Mouse (Mus musculus): Measurements from ENCODE around the gene Tex2. TPM values are rescaled to one million over a fixed set of nuclear protein-coding genes. Genes with fewer than 3 reads are reported as not detected.

The Tex2 gene
- polyA plus RNA-seq, 1 experiment from 2014 or later: 16.0 TPM

DNA sequence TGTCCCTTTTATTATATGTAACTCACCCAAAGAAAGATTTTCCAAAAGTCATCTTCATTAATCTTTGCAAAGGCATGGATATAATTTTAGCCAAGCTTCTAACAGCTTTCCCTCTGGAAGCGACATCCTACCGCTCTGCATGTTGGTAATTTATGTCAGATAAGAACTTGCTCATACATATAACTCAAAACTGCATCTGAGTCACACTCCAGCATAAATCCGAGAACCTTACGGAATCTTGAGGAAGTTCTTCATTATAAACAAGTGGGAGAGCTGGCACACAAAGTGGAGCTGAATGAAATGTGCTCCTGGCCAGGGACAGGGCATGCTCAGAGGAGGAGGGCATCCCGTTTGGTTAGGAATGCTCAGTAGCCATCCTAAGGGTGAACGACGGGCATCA lies 53.5 kb downstream of the Tex2 start:
- no peak for DNase-seq (ENCODE audit: low read depth, low spot score)
- in situ Hi-C loops (cut with MboI; ENCODE audit: low pct_unique_long_range_greater_than_20kb): loop anchor here (5.0 kb wide), 1 partner anchor 68 kb away; no protein-coding TSS in a partner anchor
- ATAC-seq: no peak
- TF ChIP-seq CTCF (IDR thresholded peaks at IDR 0.05): no peak
- no peaks in the 10 kb centered on the region for H3K27me3 ChIP-seq
- CTCF ChIA-PET: interaction anchor here (0.8 to 1.8 kb wide), 3 partner anchors 20 to 50 kb away, joined by 3 to 4 read pairs (median 4); no protein-coding TSS in a partner anchor
- POLR2A ChIA-PET: no interaction called here

DNA sequence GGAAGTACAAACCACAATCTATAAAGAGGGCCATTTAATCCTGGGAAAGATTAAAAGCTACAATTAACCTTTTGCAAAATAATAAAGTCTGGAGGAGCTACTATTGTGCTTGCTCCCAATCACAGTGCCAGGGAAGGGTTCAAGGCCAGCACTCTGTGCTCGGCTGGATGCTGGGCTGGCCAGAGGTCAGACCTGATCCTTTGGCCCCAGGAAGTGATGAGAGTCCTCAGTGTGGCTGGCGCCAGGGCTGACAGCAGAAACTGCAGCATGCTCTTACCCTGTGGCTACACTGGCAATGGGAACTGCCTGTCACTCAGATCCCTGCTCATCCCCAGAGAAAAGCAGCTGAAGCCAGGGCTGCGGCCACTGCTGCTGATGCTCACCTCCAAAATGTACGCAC lies 55.2 kb downstream of the Tex2 start:
- ATAC-seq (no peak), DNase-seq (ENCODE audit: low read depth, low spot score) (no peak)
- CTCF ChIA-PET: no interaction called here
- no peaks in the 10 kb centered on the region for H3K27me3 ChIP-seq
- TF ChIP-seq CTCF (IDR thresholded peaks at IDR 0.05): no peak
- POLR2A ChIA-PET: no interaction called here
- in situ Hi-C loops (cut with MboI; ENCODE audit: low pct_unique_long_range_greater_than_20kb): loop anchor here (5.0 kb wide), 1 partner anchor 69 kb away; no protein-coding TSS in a partner anchor

DNA sequence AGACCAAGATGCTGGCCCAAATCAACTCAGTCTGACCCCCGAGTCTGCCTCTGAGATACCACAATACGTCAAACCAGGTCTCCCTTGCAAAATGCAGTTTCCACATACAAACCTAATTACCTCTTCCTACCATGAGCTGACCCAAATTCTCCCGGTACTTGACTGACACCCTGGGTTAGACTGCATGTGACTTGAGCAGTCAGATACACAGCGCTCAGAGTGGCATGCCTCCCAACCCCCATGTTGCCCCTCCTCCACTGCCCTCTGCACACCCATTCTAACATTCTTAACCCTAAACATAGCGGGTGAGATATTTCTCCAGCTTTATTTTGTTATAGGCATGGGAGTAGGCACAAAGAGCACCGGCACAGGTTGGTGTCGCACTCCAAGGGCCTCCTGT lies 55.8 kb downstream of the Tex2 start:
- no peak for TF ChIP-seq CTCF (IDR thresholded peaks at IDR 0.05)
- DNase-seq (ENCODE audit: low read depth, low spot score) (no peak), ATAC-seq (no peak)
- in situ Hi-C loops (cut with MboI; ENCODE audit: low pct_unique_long_range_greater_than_20kb): loop anchor here (5.0 kb wide), 1 partner anchor 70 kb away; no protein-coding TSS in a partner anchor
- POLR2A ChIA-PET: no interaction called here
- no peaks in the 10 kb centered on the region for H3K27me3 ChIP-seq
- CTCF ChIA-PET: interaction anchor here (1.0 to 2.4 kb wide), 2 partner anchors 11 to 60 kb away, joined by 3 to 7 read pairs; no protein-coding TSS in a partner anchor

DNA sequence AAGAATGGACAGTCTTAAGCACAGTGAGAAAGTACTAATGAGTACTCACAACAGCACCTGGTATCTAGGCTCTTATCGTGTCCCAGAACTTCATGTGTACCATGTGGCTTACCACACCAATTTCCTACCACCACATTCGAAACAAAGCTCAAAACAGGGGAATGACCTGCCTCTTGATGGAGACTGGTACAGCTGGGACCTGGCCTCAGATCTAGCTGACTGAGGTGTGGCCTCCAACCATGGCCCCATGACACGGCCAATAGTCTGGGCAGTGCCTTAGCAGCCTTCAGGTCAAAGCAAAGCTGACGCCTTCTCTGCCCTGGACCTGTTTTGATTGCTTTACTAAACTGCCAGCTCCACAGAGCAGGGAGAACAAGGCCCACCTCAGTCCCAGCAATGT lies 56.5 kb downstream of the Tex2 start:
- ChIA-PET CTCF (interaction anchor here (1.0 to 2.4 kb wide), 2 partner anchors 11 to 61 kb away, joined by 3 to 7 read pairs; no protein-coding TSS in a partner anchor), POLR2A (no interaction called here)
- no peak for DNase-seq (ENCODE audit: low read depth, low spot score)
- TF ChIP-seq CTCF (IDR thresholded peaks at IDR 0.05): no peak
- in situ Hi-C loops (cut with MboI; ENCODE audit: low pct_unique_long_range_greater_than_20kb): loop anchor here (5.0 kb wide), 1 partner anchor 71 kb away; no protein-coding TSS in a partner anchor
- no peak for ATAC-seq
- H3K27me3 ChIP-seq: no peaks in the 10 kb centered on the region

DNA sequence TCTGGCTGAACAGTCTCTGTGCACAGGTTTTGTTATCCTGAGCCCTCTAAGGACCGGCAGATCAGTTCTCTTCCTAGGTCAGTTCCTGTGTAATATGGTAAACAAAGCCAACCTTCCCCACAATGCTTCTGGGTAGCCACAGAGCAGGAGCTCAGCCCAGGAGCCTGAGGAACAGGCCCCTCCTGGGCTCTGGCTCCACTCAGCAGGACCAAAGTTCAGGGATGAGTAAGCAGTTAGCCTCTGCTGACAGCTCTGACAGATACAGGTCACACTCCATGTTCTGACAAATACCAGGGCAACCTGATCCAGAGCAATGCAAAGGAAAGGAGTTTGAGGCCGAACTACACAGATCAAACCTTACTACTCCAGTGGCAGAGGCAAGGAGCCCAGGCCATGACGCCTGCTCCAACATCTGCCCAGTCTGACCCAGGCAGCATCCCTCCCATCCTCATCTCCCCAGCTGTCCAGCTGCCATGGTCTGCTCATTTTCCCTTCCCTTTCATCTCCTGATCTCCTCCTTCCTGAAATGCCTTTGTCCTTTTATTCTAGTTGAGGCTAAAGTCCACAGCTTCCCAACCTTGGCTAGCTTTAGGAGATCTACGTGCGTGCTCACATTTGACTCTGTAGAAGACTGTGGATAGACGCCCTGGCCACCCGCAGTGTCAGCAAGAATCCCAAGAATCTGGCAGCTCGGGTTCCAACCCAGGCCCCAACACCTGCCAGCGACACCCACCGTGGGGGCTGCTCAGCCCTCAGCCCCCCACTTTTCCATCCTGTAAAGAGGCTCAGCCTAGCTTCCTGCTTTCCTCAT lies 57.2 kb downstream of the Tex2 start:
- no peak for ATAC-seq
- no peak for TF ChIP-seq CTCF (IDR thresholded peaks at IDR 0.05)
- POLR2A ChIA-PET: interaction anchor here (1.0 kb wide), 1 partner anchor 56 kb away, joined by 3 read pairs; no protein-coding TSS in a partner anchor
- CTCF ChIA-PET: interaction anchor here (0.9 to 2.4 kb wide), 2 partner anchors 10 to 186 kb away, joined by 3 to 7 read pairs; no protein-coding TSS in a partner anchor
- no peak for DNase-seq (ENCODE audit: low read depth, low spot score)
- in situ Hi-C loops (cut with MboI; ENCODE audit: low pct_unique_long_range_greater_than_20kb): loop anchor here (5.0 kb wide), 1 partner anchor 71 kb away; no protein-coding TSS in a partner anchor
- H3K27me3 ChIP-seq: no peaks in the 10 kb centered on the region

DNA sequence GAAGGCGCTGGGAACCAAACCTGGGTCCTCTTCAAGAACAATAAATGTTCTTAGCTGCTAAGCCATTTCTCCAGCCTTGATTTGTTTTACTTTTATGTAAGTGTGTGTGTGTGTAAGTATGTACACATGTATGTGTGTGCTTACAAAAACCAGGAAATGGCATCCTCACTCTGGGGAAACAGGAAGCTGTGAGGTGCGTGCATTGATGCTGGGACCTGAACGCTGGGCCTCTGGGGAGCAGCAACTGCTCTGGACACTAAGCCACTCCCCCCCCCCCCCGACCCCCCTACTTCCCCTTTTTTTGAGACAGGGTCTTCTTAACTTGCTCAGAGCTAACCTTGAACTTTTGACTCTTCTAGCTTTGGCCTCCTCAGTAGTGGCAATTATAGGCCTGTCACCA lies 62.8 kb downstream of the Tex2 start:
- POLR2A ChIA-PET: no interaction called here
- ATAC-seq: no peak
- CTCF ChIA-PET: no interaction called here
- in situ Hi-C loops (cut with MboI; ENCODE audit: low pct_unique_long_range_greater_than_20kb): no loop called here
- TF ChIP-seq CTCF (IDR thresholded peaks at IDR 0.05): no peak
- DNase-seq (ENCODE audit: low read depth, low spot score): no peak
- H3K27me3 ChIP-seq: no peaks in the 10 kb centered on the region

DNA sequence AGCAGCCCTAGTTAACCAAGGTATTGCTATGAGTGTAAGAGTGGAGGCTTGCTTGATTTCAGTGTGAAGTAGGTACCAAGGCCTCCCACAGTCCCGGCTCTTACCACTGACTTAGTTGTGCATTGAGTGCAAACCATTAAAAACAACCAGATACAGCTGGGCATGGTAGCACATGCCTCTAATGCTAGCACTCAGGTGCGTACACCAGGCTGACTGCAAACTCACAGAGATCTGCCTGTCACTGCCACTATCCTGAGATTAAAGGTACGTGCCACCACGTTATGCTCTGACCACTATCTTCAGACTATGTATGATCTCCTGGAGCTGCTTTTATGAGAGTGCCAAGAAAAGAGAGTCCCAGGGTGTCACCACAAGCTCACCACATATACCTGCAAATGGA lies 67.1 kb downstream of the Tex2 start:
- POLR2A ChIA-PET: no interaction called here
- H3K27me3 ChIP-seq: no peaks in the 10 kb centered on the region
- in situ Hi-C loops (cut with MboI; ENCODE audit: low pct_unique_long_range_greater_than_20kb): no loop called here
- no peak for ATAC-seq
- no peak for TF ChIP-seq CTCF (IDR thresholded peaks at IDR 0.05)
- DNase-seq (ENCODE audit: low read depth, low spot score): no peak
- CTCF ChIA-PET: interaction anchor here (1.9 kb wide), 1 partner anchor 10 kb away, joined by 7 read pairs; no protein-coding TSS in a partner anchor

DNA sequence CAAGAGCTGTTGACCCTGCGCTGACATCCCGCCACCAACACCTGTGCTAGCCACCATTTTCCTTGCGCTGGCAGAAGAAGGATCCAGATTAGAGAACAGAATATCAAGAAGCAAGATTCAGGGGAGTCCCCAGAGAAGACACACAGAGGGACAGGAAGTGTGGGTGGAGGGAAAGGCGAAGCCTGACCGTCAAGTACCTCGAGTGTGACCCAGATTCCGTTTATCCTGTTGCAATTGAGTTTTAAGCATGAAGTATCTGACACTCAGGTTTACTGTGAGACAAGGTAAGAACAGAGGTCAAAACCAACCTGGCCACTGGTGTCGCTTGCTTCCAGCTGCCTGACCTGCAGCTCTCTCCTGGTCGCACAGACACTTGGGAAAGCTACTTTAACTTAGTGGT lies 68.3 kb downstream of the Tex2 start:
- DNase-seq (ENCODE audit: low read depth, low spot score) (no peak), ATAC-seq (no peak)
- TF ChIP-seq CTCF (IDR thresholded peaks at IDR 0.05): no peak
- CTCF ChIA-PET: interaction anchor here (1.9 kb wide), 1 partner anchor 11 kb away, joined by 7 read pairs; no protein-coding TSS in a partner anchor
- no peaks in the 10 kb centered on the region for H3K27me3 ChIP-seq
- in situ Hi-C loops (cut with MboI; ENCODE audit: low pct_unique_long_range_greater_than_20kb): no loop called here
- POLR2A ChIA-PET: no interaction called here

DNA sequence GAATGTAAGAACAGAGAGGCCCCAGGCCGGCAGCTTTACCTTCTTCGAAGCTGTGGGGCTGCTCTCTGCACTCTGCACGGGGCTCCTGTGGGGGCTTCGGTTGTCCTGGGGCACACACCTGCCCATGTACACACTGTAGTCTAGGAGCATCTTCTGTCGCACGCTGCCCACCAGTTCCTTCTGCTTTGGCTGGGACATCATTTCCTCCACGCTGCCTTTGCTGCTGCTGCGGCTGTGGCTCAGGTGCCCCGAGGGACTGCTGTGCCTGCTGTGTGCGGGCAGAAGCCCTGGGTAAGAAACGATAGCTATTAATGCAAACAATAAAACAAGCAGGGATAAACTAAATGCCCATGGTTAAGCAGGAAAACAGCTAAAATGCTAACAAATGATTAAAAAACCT lies 69.1 kb downstream of the Tex2 start:
- DNase-seq (ENCODE audit: low read depth, low spot score): no peak
- no peak for ATAC-seq
- ChIA-PET POLR2A (no interaction called here), CTCF (no interaction called here)
- no peaks in the 10 kb centered on the region for H3K27me3 ChIP-seq
- no peak for TF ChIP-seq CTCF (IDR thresholded peaks at IDR 0.05)
- in situ Hi-C loops (cut with MboI; ENCODE audit: low pct_unique_long_range_greater_than_20kb): no loop called here

DNA sequence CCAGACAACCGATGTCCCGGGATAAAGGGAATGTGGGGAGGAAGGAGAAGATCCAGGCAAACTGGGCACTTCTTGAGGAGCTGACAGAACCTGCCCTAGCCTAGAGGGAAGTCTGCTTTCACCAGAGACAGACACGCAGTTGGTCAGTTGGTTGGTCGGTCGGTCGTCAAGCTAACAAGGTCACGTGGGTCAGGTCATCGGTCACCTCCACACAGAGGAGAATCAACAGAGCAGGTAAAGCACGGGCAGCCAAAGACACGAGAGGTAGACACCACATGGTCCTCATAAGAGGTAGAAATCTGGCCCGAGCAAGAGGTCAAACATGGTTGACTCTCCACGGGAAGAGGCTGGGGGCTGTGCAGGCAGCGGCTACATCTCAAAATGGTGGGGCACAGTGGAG lies 70.2 kb downstream of the Tex2 start:
- ATAC-seq: no peak
- in situ Hi-C loops (cut with MboI; ENCODE audit: low pct_unique_long_range_greater_than_20kb): no loop called here
- ChIA-PET POLR2A (no interaction called here), CTCF (no interaction called here)
- no peaks in the 10 kb centered on the region for H3K27me3 ChIP-seq
- TF ChIP-seq CTCF (IDR thresholded peaks at IDR 0.05): no peak
- DNase-seq (ENCODE audit: low read depth, low spot score): no peak

DNA sequence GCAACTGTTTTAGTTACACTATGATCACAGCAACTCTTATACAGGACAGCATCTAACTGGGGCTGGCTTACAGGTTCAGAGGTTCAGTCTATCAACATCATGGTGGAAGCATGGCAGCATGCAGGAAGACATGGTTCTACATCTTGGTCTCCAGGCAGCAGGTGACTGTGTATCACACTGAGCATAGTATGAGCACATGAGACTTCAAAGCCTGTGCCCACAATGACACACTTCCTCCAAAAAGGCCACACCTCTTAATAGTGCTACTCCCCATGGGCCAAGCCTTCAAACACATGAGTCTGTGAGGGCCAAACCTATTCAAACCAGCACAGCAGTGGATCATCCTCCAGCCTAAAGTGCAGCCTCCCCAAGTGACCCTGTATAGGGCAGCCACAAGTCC lies 70.8 kb downstream of the Tex2 start:
- CTCF ChIA-PET: no interaction called here
- POLR2A ChIA-PET: no interaction called here
- ATAC-seq: no peak
- TF ChIP-seq CTCF (IDR thresholded peaks at IDR 0.05): no peak
- in situ Hi-C loops (cut with MboI; ENCODE audit: low pct_unique_long_range_greater_than_20kb): no loop called here
- H3K27me3 ChIP-seq: no peaks in the 10 kb centered on the region
- DNase-seq (ENCODE audit: low read depth, low spot score): no peak

All from Patski (cell line).